Mouse (Mus musculus): ENCODE results near the gene Rbm42. TPM values are rescaled to one million over a fixed set of nuclear protein-coding genes. Genes with fewer than 3 reads are reported as not detected.

Rbm42 gene
- 125 and 126 TPM in 2 replicates for polyA plus RNA-seq (2014; fragmentation: Nextera tagmentation; extraction: Ambion mirVana)

DNA sequence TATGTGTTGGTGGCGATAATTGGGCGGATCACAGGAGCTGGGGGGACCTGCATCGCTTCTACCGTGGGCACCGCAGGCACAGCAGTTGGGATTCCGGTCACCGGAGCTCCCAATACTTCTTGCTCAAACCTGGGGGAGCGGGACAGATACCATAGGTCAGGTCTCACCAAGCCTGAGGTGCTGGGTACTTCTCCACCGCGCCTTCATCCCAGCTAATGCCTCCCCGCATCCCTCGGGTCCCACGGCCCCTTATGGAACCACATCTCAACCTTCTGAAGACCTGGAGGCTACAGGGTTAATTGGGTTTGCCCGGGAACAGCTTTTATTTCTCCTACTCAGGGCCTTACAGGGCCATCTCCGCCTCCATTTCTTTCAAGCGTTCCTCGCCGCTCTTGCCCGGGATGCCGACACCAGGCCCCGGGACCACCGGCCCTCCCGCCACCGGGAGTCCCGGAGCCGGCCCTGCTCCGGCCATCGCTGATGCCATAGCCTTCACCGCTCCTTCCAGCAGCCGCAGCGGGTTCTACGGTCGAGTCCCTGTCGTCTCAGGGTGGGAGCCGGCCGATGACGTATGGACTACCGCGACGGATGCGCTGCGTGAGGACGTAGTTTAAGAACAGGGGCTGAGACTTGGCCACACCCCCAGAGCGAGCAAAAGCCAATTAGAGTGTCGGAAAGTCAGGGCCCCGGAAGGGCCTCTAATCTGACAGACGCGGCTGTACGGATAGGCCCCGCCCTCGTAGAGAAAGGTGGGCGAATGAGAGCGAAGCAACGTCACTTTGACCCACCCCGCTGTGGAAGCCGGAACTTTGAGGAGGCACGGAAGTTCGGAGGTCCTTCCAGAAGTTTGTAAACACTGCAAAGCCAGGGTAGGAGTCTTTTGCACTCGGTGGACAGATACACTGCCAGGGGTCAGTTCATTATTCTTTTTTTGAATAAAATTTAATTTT, at the start of gene Rbm42:
Gene Rbm42, minus strand, starts transcription at position 727 of the 950 bp plus-strand sequence.
- Histone ChIP-seq H3K9ac (ENCODE audit: low read length) (peak within 1 kb of the TSS; percentile 88), H3K27ac (replicated peaks; ENCODE audit: low read depth, low read length) (no peak within 1 kb of the TSS), H3K36me3 (ENCODE audit: control insufficient read depth, insufficient read depth, low read length) (peaks cover 13% of the 10 kb centered on the region), H3K4me2 (ENCODE audit: low read depth, severe bottlenecking) (peak within 1 kb of the TSS; percentile 89), H3K4me3 (ENCODE audit: low read depth, low read length) (peak within 1 kb of the TSS; percentile 94), H3K9me3 (ENCODE audit: control insufficient read depth, low read length) (no peaks in the 10 kb centered on the region), H3K27me3 (ENCODE audit: control insufficient read depth, insufficient read depth, low read length) (no peaks in the 10 kb centered on the region), H3K4me1 (ENCODE audit: control insufficient read depth, insufficient read depth, low read length) (peaks cover 2% of the 10 kb centered on the region; the same call in 1 of the 2 replicates)
- WGBS: 1% methylated on average over 59 of the region's 59 CpGs
- DNase-seq (ENCODE audit: low spot score): peak; percentile 97
- peak; percentile 98 for ATAC-seq (ENCODE audit: insufficient number of reproducible peaks, low FRiP score, low TSS enrichment, low read depth)

DNA sequence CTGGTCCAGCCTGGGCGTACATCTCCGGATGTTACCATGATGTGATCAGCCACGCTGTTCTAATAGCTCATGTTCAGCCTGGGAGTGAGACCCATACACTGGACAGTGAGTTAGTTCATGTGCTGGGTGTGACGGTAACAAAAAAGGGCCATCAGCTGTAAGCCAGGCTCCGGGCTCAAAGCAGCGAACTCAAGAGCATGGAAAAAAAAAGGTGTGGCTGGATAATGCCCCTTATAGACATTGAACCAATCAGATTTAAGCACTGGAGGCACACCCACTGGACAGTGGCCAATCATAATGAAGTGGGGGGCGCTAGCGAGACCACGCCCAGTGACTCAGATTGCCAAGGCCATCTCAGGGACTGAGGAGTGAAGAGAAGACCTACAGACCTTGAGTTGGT, 48.5 kb upstream of the Rbm42 start, which contains the start of gene 2200002J24Rik:
Gene 2200002J24Rik, plus strand, starts transcription at position 338 of the 400 bp plus-strand sequence.
- H3K9me3 ChIP-seq (ENCODE audit: control insufficient read depth, low read length): no peaks in the 10 kb centered on the region
- H3K4me1 ChIP-seq (ENCODE audit: control insufficient read depth, insufficient read depth, low read length): no peaks in the 10 kb centered on the region
- DNase-seq (ENCODE audit: low spot score) (peak; percentile 28), ATAC-seq (ENCODE audit: insufficient number of reproducible peaks, low FRiP score, low TSS enrichment, low read depth) (no peak)
- no peaks in the 10 kb centered on the region for H3K36me3 ChIP-seq (ENCODE audit: control insufficient read depth, insufficient read depth, low read length)
- H3K4me3 ChIP-seq (ENCODE audit: low read depth, low read length): no peak within 1 kb of the TSS
- 35% methylated on average over 9 of the region's 9 CpGs for WGBS
- H3K9ac ChIP-seq (ENCODE audit: low read length): no peak within 1 kb of the TSS
- no peak within 1 kb of the TSS for H3K4me2 ChIP-seq (ENCODE audit: low read depth, severe bottlenecking)
- H3K27me3 ChIP-seq (ENCODE audit: control insufficient read depth, insufficient read depth, low read length): no peaks in the 10 kb centered on the region
- no peak within 1 kb of the TSS for H3K27ac ChIP-seq (replicated peaks; ENCODE audit: low read depth, low read length)

DNA sequence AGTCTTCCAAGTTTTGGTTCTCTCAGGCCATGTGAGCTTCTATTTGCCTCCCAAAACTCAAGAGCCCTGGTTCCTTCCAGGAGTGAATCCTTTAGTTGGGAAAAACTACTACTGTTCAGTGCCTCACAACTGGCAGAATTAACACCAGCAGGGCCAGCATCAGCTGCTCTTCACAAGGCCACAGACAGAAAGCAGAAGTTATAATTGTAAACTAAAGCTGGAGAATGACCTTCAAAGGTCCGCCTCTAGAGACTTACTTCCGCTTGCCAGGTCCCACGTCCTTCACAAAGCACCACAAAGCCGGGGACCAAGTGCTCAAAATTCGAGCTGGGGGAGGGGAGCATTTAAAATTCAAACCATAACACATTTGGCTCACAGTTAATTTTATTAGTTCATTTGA, 48.0 kb upstream of the Rbm42 start:
- ATAC-seq (ENCODE audit: insufficient number of reproducible peaks, low FRiP score, low TSS enrichment, low read depth) (no peak), DNase-seq (ENCODE audit: low spot score) (no peak)
- Histone ChIP-seq H3K27me3 (ENCODE audit: control insufficient read depth, insufficient read depth, low read length) (no peaks in the 10 kb centered on the region), H3K27ac (replicated peaks; ENCODE audit: low read depth, low read length) (no peak overlapping the region), H3K4me3 (ENCODE audit: low read depth, low read length) (no peak overlapping the region), H3K9me3 (ENCODE audit: control insufficient read depth, low read length) (no peaks in the 10 kb centered on the region), H3K36me3 (ENCODE audit: control insufficient read depth, insufficient read depth, low read length) (no peaks in the 10 kb centered on the region), H3K4me2 (ENCODE audit: low read depth, severe bottlenecking) (no peak overlapping the region), H3K9ac (ENCODE audit: low read length) (no peak overlapping the region), H3K4me1 (ENCODE audit: control insufficient read depth, insufficient read depth, low read length) (no peaks in the 10 kb centered on the region)
- 68% methylated on average over 5 of the region's 5 CpGs for WGBS

DNA sequence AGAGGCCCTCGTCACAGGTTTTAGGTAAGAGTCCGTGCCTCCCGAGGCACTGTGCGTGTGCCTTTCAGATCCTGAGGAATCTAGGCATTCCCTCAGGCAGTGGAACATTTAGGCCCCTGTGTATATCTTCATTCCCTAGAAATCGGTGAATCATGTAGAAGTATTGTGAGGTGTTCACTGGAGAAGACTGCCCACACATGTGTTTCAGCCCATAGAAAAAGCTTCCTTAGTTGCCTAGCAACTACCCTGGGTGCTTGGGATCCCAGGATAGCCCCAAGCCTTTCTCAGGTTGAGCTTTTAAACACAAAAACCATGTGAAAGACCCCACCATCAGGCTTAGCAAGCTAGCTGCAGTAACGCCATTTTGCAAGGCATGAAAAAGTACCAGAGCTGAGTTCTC, 38.2 kb upstream of the Rbm42 start:
- no peaks in the 10 kb centered on the region for H3K36me3 ChIP-seq (ENCODE audit: control insufficient read depth, insufficient read depth, low read length)
- H3K27me3 ChIP-seq (ENCODE audit: control insufficient read depth, insufficient read depth, low read length): peaks cover 9% of the 10 kb centered on the region
- no peaks in the 10 kb centered on the region for H3K9me3 ChIP-seq (ENCODE audit: control insufficient read depth, low read length)
- H3K4me2 ChIP-seq (ENCODE audit: low read depth, severe bottlenecking): no peak overlapping the region
- ATAC-seq (ENCODE audit: insufficient number of reproducible peaks, low FRiP score, low TSS enrichment, low read depth): no peak
- H3K27ac ChIP-seq (replicated peaks; ENCODE audit: low read depth, low read length): no peak overlapping the region
- H3K4me1 ChIP-seq (ENCODE audit: control insufficient read depth, insufficient read depth, low read length): no peaks in the 10 kb centered on the region
- no peak overlapping the region for H3K4me3 ChIP-seq (ENCODE audit: low read depth, low read length)
- no peak for DNase-seq (ENCODE audit: low spot score)
- H3K9ac ChIP-seq (ENCODE audit: low read length): no peak overlapping the region
- 78% methylated on average over 6 of the region's 6 CpGs for WGBS

DNA sequence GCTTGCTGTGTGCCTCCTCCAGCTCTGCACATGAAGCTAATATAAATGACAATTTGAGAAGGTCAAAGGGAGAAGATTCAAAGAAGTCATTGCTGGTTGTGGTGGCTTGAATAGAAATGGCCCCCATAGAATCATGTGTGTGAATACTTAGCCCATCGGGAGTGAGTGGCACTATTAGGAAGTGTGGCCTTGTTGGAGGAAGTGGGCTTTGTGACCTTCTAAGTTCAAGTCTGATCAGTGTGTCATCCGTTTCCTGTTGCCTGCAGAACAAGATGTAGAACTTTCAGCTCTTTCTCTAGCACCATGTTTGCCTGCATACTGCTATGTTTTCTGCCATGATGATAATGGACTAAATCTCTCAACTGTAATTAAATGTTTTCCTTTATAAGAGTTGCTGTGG, 33.3 kb upstream of the Rbm42 start:
- Histone ChIP-seq H3K27me3 (ENCODE audit: control insufficient read depth, insufficient read depth, low read length) (peaks cover 9% of the 10 kb centered on the region), H3K36me3 (ENCODE audit: control insufficient read depth, insufficient read depth, low read length) (no peaks in the 10 kb centered on the region), H3K4me2 (ENCODE audit: low read depth, severe bottlenecking) (no peak overlapping the region), H3K9ac (ENCODE audit: low read length) (no peak overlapping the region), H3K9me3 (ENCODE audit: control insufficient read depth, low read length) (no peaks in the 10 kb centered on the region), H3K27ac (replicated peaks; ENCODE audit: low read depth, low read length) (no peak overlapping the region), H3K4me3 (ENCODE audit: low read depth, low read length) (no peak overlapping the region), H3K4me1 (ENCODE audit: control insufficient read depth, insufficient read depth, low read length) (no peaks in the 10 kb centered on the region)
- 74% methylated on average over 2 of the region's 2 CpGs for WGBS
- DNase-seq (ENCODE audit: low spot score): no peak
- ATAC-seq (ENCODE audit: insufficient number of reproducible peaks, low FRiP score, low TSS enrichment, low read depth): no peak

DNA sequence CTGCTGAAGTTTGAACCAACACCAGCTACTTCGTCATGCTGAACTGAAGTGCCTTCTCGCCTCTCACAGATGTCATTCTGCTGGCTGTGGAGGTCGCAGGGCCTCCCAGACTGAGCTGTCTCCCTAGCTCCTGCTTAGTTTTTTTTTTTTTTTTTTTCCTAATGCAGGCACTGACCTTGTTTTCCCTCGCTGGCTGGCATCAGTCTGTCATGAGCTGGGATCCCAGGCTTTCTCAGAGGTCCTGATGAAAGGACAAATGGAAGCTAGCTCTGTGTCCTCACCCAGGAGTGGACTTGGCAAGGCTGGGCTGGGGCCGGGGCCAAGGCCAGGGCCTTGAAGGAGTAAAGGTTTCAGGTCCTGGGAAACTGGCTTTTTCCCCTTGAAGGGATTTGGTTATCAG, 31.8 kb upstream of the Rbm42 start:
- H3K9ac ChIP-seq (ENCODE audit: low read length): no peak overlapping the region
- 58% methylated on average over 5 of the region's 5 CpGs for WGBS
- ATAC-seq (ENCODE audit: insufficient number of reproducible peaks, low FRiP score, low TSS enrichment, low read depth): no peak
- no peak for DNase-seq (ENCODE audit: low spot score)
- no peak overlapping the region for H3K4me2 ChIP-seq (ENCODE audit: low read depth, severe bottlenecking)
- H3K9me3 ChIP-seq (ENCODE audit: control insufficient read depth, low read length): no peaks in the 10 kb centered on the region
- no peak overlapping the region for H3K27ac ChIP-seq (replicated peaks; ENCODE audit: low read depth, low read length)
- H3K4me1 ChIP-seq (ENCODE audit: control insufficient read depth, insufficient read depth, low read length): no peaks in the 10 kb centered on the region
- no peak overlapping the region for H3K4me3 ChIP-seq (ENCODE audit: low read depth, low read length)
- no peaks in the 10 kb centered on the region; the same call in 1 of the 2 replicates for H3K27me3 ChIP-seq (ENCODE audit: control insufficient read depth, insufficient read depth, low read length)
- H3K36me3 ChIP-seq (ENCODE audit: control insufficient read depth, insufficient read depth, low read length): no peaks in the 10 kb centered on the region

DNA sequence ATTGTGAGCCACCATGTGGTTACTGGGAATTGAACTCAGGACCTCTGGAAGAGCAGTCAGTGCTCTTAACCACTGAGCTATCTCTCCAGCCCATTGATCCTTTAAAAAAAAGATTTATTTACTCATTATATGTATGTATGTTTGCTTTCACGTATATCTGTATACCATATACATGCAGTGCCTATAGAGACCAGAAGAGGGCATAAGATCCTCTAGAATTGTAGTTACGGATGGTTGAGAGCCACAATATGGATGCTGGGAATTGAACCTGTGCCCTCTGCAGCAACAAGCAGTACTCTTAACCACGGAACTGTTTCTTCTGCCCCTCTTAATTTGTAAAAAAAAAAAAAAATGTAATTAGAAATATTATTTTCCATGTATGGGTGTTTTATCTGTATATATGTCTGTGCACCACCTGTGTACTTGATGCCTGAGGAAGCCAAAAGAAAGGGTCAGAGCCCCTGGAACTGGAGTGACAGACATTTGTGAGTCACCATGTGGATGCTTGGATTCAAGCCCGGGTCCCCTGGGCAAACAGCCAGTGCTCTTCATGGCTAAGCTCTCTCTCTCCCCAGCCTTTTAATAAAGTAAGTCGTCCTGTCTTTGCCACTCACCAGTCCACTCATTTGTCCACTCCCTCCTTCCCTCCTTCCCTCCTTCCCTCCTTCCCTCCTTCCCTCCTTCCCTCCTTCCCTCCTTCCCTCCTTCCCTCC, 28.3 kb upstream of the Rbm42 start:
- ATAC-seq (ENCODE audit: insufficient number of reproducible peaks, low FRiP score, low TSS enrichment, low read depth) (no peak), DNase-seq (ENCODE audit: low spot score) (no peak)
- H3K27me3 ChIP-seq (ENCODE audit: control insufficient read depth, insufficient read depth, low read length): no peaks in the 10 kb centered on the region
- no peaks in the 10 kb centered on the region for H3K36me3 ChIP-seq (ENCODE audit: control insufficient read depth, insufficient read depth, low read length)
- H3K9me3 ChIP-seq (ENCODE audit: control insufficient read depth, low read length): no peaks in the 10 kb centered on the region; the same call in 1 of the 2 replicates
- WGBS: 65% methylated on average over 5 of the region's 5 CpGs
- H3K4me2 ChIP-seq (ENCODE audit: low read depth, severe bottlenecking): no peak overlapping the region
- H3K27ac ChIP-seq (replicated peaks; ENCODE audit: low read depth, low read length): no peak overlapping the region
- no peak overlapping the region for H3K4me3 ChIP-seq (ENCODE audit: low read depth, low read length)
- no peaks in the 10 kb centered on the region for H3K4me1 ChIP-seq (ENCODE audit: control insufficient read depth, insufficient read depth, low read length)
- no peak overlapping the region for H3K9ac ChIP-seq (ENCODE audit: low read length)

DNA sequence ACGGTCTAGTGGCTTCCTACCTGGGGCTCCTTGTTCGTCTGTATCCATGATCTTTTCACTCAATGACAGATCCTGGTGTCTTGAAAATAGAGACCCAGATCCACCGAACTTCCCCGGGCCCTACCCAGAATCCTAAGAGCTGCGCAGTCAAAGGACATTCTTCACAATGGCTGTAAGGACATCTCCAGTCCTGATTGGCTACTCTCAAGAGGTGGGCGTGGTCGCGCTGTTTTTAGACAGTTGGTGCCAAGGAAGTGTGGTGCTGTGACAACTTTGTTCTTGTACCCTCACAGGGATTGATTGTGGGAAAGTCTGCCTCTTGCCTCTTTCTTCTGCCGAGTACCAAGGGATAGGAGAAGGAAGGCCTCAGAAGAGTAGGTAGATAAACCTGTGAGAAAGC, 21.4 kb upstream of the Rbm42 start, which contains the start of gene Pmis2:
Gene Pmis2, minus strand, starts transcription at position 126 of the 400 bp plus-strand sequence.
- Histone ChIP-seq H3K4me3 (ENCODE audit: low read depth, low read length) (no peak within 1 kb of the TSS), H3K9ac (ENCODE audit: low read length) (no peak within 1 kb of the TSS), H3K36me3 (ENCODE audit: control insufficient read depth, insufficient read depth, low read length) (no peaks in the 10 kb centered on the region), H3K9me3 (ENCODE audit: control insufficient read depth, low read length) (no peaks in the 10 kb centered on the region; the same call in 1 of the 2 replicates), H3K27me3 (ENCODE audit: control insufficient read depth, insufficient read depth, low read length) (no peaks in the 10 kb centered on the region), H3K4me1 (ENCODE audit: control insufficient read depth, insufficient read depth, low read length) (no peaks in the 10 kb centered on the region), H3K27ac (replicated peaks; ENCODE audit: low read depth, low read length) (no peak within 1 kb of the TSS), H3K4me2 (ENCODE audit: low read depth, severe bottlenecking) (no peak within 1 kb of the TSS)
- WGBS: 69% methylated on average over 9 of the region's 9 CpGs
- ATAC-seq (ENCODE audit: insufficient number of reproducible peaks, low FRiP score, low TSS enrichment, low read depth): no peak
- DNase-seq (ENCODE audit: low spot score): no peak

All from limb, embryonic 11.5 days (tissue).